Mouse (Mus musculus) embryo, embryonic 11 days (tissue): ENCODE results near the gene Gm16485.
A peak's percentile ranks its signal among the peaks of the same experiment; 100 is the strongest.

ENCODE experiments used
- DNase-seq: peaks from one replicate; pipeline ENCODE4 v3.0.0-alpha.2; 2015

The Gm16485 gene

DNA sequence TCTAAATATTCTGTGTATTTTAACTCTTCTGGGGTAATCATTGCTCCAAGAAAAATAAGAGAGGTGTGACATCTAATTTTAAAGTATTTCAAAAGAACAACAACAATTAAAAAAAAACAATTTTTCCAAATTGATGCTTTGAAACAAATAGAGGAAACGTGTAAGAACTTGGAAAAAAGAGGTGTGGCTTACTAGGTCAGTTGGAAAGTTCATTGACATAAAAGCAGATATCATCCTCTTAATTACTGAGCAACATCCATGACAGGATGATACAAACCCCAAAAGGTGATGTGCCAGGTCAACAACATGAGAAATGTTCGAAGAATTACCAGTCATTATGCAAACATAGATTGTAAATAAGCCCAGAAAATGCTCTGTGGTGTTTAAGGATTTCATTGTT is at the start of gene Gm16485:
Gene Gm16485 (plus strand): TSS at position 301 of the 400 bp plus-strand sequence.
- DNase-seq = no peak

DNA sequence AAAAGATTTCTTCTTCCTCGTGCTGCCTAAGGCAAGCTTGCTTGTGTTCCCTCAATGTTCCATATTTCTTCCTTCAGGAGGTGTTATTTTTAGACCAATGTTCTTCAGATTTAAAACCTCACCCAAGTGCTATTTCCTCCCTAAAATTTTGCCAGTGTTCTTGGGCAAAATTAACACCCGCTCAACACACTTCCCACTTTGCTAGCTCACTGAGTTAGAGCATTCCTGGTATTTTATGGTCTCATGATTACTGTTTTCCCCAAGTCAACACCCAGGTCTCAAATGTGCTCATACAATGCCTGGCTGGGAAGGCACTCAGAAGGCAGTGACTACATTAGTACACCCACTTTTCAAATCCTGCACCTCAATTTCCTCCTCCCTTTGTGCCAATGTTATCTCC is 44.0 kb upstream of the Gm16485 start:
- no peak for DNase-seq

DNA sequence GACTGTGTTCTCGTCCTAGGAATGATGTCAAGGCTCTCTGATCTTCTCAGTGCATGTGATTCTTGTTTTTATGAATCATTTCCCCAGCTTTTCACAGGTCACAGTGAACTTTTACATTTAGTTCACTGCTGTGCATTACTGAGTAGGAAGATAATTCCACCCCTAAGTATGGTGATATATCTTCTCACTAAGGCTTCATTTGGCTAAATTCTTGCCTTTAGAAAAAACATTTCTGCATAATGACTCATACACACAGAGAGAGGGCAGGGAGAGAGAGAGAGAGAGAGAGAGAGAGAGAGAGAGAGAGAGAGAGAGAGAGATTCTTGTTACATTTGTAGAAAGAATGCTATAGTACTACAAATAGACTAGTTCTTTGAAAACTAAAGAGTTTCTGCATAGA is 33.8 kb upstream of the Gm16485 start:
- DNase-seq = no peak

DNA sequence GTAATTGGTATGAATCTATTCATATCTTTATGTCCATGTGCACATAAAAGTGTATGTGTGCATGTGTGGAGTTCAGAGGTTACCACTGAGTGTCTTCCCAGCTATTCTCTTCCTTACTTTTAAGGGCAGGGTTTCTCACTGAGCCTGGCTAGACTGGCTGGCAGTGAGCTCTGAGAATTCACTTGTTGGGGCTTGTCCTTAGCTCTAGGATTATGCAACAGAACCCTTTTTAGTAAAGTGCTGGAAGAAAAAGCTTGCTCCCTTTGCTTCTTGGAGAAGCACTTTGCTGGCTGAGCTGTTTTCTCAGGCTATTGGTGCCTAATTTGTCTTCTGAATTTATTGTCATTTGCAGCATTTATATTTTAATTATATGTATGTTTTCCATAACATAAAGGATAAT is 18.3 kb upstream of the Gm16485 start:
- no peak for DNase-seq

DNA sequence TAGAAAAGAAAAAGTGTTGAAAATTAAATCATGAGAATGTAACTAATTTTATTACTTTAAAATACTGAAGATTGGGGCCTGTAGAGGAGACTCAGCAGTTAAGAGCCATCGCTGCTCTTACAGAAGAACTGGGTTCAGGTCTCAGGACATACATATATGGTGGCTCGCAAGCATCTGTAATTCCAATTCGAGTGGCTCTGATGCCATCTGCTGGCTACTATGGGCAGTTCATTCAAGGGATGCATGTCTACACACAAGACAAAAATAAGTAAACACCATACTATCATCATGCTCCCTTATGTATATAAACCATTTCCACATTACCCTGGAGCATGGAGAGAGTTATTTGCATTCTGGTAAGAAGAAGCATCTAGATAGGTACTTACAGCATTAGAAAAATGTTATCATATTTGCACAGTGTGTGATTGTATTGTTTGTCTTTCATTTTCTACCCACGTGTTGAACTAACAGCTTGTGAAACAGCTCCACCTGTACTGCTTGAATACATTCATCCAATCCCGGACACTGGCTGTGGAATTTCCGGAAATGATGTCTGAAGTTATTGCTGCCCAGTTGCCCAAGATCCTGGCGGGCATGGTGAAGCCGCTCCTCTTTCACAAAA is 7.0 kb upstream of the Gm16485 start:
- DNase-seq = peak; percentile 59

DNA sequence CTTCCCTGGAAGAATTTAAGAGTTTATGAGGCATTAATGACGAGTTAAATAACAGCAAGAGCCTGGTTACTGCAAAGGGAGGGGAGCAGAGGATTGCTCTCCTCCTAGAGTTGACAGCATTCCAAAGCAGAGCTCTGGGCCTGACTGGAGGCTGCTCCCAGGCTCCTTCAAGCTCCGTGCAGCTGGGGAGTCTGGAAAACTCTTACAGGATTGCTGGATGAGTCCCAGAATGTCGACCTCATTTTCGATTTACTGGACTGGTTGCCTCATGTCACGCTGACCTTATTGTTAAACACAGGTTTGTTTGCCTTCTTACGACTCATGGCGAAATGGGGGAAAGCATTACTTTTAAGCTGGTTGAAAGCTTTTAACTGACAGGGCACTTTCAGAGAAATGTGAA is 1.4 kb upstream of the Gm16485 start:
- DNase-seq = no peak

DNA sequence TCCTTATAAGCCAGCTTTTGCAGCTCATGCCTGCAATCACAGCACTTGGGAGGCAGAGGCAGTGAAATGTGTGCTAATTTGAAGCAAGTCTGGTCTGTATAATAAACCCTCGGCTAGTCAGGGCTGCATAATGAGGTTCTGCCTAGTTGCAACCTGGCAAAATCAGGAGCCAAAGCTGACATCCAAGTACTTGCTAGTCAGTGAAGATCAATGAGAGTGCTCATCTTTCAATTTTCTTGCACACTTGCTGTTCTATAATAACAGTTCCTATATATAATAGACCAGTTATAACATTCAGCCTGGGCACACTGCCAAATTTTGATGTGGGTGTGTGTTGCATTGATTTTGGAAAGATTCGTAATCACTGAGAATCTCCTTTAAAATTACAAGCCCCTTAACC is 6.2 kb downstream of the Gm16485 start:
- no peak for DNase-seq

DNA sequence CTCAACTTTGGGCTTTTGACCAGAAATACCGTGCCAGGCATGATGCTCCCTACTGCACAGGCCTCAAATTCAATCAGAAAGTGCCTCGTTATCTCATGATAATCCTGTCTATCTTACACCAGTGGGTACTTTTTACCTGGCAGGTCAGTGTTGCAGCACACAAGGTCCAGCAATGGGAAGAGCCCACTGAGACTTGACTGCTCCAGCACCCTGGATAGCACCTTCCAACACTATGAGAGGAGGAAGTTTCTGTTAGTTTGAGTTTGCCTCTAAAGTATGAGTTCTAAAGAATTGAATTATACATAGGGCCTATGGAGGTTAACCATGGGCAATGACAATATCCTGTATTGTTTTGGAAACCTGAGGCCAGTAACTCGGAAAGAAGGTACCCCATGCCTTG is 10.7 kb downstream of the Gm16485 start:
- DNase-seq = peak; percentile 5

DNA sequence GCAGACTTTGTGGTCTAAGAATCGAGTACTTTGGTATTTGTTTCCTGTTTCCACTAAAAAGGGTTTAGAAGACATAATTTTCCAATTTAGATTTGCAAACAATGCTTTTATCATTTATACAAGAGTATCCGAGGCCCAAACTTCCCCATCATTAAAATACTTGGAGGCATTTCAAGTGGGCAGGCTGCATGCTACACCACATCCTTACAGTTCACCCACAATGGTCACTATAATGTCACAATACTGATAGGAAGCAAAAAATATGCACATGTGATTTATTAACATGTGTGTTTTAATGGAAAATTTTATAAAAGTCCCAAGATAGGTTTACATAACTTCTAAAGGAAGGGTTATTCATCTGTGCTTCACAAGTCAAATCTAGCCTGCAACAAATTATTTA is 24.9 kb downstream of the Gm16485 start:
- DNase-seq = no peak

DNA sequence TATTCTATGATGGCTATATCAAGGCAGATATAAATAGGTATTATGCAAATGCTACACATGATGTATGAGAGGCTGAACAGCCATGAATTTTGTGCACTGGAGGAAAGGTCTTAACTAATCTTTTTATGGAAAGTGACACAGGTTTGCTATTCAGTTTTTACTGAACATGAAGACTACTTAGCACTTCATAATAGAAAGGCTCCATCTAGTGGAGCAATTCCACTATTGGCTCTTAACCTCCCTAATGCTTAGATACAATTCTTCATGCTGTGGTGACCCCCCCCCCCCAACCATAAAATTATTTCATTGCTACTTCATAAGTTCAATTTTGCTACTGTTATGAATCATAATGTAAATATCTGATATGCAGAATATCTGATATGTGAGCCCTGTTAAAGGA is 29.6 kb downstream of the Gm16485 start:
- peak; percentile 13 for DNase-seq

DNA sequence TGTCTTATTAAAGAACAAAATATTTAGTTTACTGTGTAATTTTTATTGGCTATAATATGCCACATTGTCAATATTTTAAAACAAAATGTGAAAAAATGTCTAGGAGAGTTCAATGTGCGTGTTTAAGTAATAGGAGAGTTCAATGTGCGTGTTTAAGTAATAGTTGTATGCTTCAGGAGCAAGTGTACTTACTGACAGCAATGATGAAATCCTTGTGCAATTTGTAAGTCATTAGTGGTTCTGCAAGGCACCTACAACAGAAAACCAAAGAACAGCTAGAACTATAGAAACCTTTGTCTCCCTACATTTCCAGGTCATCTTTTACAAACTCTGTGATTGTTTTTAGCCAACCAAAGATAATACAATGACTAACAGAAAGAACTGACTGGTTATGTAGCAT is 43.5 kb downstream of the Gm16485 start:
- DNase-seq = no peak
